Mouse (Mus musculus): ENCODE data around the gene Hsd3b5. TPM values are rescaled to one million over a fixed set of nuclear protein-coding genes. Genes with fewer than 3 reads are reported as not detected.

The Hsd3b5 gene
- not detected for polyA plus RNA-seq (2014; fragmentation: Illumina TruSeq; extraction: RNeasy Lipid Tissue Mini Kit (QIAGEN cat#74804); ENCODE audit: low read depth, low replicate concordance)

DNA sequence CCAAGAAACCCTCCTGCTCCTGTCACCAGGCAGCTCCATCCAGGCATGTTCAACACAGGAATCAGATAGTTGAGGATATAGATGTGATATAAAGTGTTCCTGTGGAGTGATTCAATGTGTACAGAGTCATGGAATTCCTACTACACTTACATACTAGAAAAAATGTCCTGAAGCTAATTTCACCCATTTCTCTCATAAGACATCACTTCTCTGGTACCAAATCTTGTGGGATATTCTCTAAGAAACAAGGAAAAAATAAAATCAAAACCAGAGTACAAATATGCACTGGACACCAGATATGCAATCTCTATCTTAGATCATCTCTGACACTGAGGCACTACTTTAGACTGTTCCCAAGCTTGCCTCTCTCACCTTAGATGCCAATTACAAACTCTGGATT, at the start of gene Hsd3b5:
Gene Hsd3b5, minus strand, starts transcription at position 101 of the 400 bp plus-strand sequence.

DNA sequence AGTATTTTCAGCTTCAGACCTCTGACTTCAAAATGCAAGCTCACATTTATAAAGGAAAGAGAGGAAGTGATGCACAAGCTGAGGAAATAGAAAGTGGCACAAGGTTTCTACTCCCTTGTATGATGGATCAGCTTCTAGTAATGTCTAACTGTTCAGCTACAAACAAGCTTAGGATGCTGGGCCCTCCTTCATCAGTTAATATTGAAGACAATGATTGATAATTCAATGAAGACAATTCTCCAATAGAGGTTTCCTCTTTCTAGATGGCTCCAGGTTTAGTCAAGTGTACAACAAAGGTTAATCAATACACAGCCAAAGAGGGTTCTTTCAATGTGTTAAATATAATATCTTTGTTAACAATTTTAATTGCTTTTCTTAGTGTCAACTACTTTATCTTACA, 41.3 kb downstream of the Hsd3b5 start, which contains the start of gene Gm10681:
Gene Gm10681, minus strand, starts transcription at position 101 of the 400 bp plus-strand sequence.

Other genes with a start within 250 kb of the Hsd3b5 start
- gene Zfp697, start 247.8 kb downstream of the Hsd3b5 start, polyA plus RNA-seq (2014; fragmentation: Illumina TruSeq; extraction: RNeasy Lipid Tissue Mini Kit (QIAGEN cat#74804); ENCODE audit: low read depth, low replicate concordance), result 10.0 TPM
- gene Gm4450, start 173.1 kb downstream of the Hsd3b5 start, polyA plus RNA-seq (2014; fragmentation: Illumina TruSeq; extraction: RNeasy Lipid Tissue Mini Kit (QIAGEN cat#74804); ENCODE audit: low read depth, low replicate concordance), result not detected
- not detected for gene Hsd3b4, start 119.7 kb downstream of the Hsd3b5 start, polyA plus RNA-seq (2014; fragmentation: Illumina TruSeq; extraction: RNeasy Lipid Tissue Mini Kit (QIAGEN cat#74804); ENCODE audit: low read depth, low replicate concordance)
- gene Gm10681, start 41.4 kb downstream of the Hsd3b5 start, polyA plus RNA-seq (2014; fragmentation: Illumina TruSeq; extraction: RNeasy Lipid Tissue Mini Kit (QIAGEN cat#74804); ENCODE audit: low read depth, low replicate concordance), result not detected
- gene Hsd3b2, start 94.3 kb upstream of the Hsd3b5 start, polyA plus RNA-seq (2014; fragmentation: Illumina TruSeq; extraction: RNeasy Lipid Tissue Mini Kit (QIAGEN cat#74804); ENCODE audit: low read depth, low replicate concordance), result not detected
- not detected for gene Hsd3b3, start 132.9 kb upstream of the Hsd3b5 start, polyA plus RNA-seq (2014; fragmentation: Illumina TruSeq; extraction: RNeasy Lipid Tissue Mini Kit (QIAGEN cat#74804); ENCODE audit: low read depth, low replicate concordance)
- not detected for gene Hsd3b6, start 184.2 kb upstream of the Hsd3b5 start, polyA plus RNA-seq (2014; fragmentation: Illumina TruSeq; extraction: RNeasy Lipid Tissue Mini Kit (QIAGEN cat#74804); ENCODE audit: low read depth, low replicate concordance)
- gene Hsd3b1, start 229.5 kb upstream of the Hsd3b5 start, polyA plus RNA-seq (2014; fragmentation: Illumina TruSeq; extraction: RNeasy Lipid Tissue Mini Kit (QIAGEN cat#74804); ENCODE audit: low read depth, low replicate concordance), result not detected

Data from heart, adult 10 weeks (tissue).